Mouse (Mus musculus): ENCODE data around the gene Mfap5.
"Not testable (repeated sequence)": the region's sequence is repeated elsewhere in the genome, so short reads cannot be mapped to it uniquely, and the experiment has no call there.

Gene Mfap5

DNA sequence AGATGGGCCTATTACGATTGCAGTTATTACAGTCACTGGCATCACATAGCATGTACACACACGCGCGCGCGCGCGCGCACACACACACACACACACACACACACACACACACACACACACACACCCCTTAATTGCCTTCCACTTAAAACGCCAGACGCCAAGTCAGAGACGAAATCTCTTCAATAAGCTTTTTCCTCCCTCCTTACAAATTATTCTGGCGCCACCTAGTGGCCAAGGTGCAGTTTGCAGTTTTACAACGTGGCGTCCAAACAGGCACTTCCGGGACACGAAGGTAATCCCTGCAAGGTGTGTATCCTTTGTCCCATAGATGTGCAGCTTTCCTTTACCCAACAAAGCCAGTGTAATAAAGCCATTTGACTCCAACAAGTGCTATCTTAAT, 54.8 kb downstream of the Mfap5 start:
- DNase-seq (ENCODE audit: low spot score), result peak; percentile 77

DNA sequence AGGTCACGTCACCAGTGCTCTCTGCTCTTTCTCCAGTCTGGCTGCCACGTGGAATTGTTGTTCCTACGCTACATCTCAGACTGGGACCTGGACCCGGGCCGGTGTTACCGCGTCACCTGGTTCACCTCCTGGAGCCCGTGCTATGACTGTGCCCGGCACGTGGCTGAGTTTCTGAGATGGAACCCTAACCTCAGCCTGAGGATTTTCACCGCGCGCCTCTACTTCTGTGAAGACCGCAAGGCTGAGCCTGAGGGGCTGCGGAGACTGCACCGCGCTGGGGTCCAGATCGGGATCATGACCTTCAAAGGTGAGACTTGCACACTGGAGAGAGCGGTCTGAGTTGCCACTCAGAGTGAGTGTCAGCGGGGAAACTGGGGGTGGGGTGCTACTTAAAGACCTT, 55.4 kb downstream of the Mfap5 start:
- no peak for DNase-seq (ENCODE audit: low spot score)

DNA sequence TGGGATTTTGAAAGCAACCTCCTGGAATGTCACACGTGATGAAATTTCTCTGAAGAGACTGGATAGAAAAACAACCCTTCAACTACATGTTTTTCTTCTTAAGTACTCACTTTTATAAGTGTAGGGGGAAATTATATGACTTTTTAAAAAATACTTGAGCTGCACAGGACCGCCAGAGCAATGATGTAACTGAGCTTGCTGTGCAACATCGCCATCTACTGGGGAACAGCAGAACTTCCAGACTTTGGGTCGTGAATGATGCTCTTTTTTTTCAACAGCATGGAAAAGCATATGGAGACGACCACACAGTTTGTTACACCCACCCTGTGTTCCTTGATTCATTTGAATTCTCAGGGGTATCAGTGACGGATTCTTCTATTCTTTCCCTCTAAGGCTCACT, 56.8 kb downstream of the Mfap5 start:
- peak; percentile 47 for DNase-seq (ENCODE audit: low spot score)

DNA sequence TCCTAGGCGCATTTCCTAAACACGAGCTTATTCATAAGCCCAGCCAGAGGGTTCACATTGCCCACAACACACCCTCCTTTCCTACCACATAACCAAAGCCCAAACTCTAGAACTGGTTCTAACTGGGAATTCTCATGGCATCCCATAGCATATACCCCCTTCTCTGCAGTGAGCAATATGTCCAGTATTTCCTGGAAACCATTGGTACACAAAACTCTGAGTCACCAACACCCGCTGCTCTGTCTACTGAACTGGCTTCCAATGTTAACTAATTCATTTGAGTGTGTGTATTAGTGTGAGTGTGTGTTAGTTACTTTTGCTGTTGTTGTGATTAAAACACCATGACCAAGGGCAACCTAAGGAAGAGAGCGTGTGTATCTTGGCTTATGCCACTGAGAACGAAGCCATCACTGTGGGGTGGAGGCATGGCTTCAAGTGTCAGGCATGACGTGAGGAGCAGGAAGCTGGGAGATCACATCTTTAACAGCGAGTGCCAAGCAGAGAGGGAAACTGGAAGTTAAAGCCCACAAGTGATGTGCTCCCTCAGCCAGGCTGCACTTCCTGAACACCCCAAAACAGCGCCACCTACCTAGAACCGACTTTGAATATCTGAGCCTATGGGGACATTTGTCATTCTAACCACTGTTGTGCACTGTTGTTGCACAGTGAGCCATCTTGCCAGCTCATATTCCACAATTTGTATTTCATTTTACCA, 59.6 kb downstream of the Mfap5 start:
- DNase-seq (ENCODE audit: low spot score), result no peak

DNA sequence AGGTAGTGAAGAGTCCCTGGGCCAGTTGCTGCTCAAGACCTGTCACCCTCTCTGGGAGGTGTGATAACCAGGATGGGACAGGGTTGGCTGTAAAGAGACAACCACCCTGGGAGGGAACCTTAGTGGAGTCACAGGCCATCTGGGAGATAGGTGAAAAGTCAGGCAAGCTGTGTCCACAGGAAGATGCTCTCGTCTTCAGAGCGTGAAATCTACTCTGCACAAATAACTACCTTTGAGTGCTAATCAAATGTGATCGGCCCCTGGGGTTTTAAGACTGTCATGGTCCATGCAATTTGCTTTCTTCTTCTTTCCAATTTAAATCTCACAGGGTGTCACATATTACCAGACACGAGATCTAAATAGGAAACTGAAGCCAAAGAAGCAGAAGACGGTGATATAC, 63.5 kb downstream of the Mfap5 start:
- DNase-seq (ENCODE audit: low spot score), result no peak

DNA sequence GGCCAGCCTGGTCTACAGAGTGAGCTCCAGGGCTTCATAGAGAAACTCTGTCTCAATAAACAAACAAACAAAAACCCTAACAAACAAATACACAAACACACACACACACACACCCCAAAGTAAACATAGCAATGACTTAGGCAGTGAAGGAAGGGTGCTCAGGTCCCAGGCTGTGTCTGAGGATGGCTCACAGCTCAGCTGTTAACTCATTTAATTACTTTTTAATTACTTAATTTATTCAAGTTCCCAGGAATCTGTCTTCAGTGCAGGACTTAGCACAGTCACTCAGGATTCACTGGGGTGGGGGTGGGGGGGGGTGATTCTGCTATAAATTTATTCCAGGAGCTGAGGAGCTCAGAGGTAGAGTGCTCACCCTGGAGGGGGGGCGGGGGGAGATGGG, 64.1 kb downstream of the Mfap5 start:
- no peak for DNase-seq (ENCODE audit: low spot score)

DNA sequence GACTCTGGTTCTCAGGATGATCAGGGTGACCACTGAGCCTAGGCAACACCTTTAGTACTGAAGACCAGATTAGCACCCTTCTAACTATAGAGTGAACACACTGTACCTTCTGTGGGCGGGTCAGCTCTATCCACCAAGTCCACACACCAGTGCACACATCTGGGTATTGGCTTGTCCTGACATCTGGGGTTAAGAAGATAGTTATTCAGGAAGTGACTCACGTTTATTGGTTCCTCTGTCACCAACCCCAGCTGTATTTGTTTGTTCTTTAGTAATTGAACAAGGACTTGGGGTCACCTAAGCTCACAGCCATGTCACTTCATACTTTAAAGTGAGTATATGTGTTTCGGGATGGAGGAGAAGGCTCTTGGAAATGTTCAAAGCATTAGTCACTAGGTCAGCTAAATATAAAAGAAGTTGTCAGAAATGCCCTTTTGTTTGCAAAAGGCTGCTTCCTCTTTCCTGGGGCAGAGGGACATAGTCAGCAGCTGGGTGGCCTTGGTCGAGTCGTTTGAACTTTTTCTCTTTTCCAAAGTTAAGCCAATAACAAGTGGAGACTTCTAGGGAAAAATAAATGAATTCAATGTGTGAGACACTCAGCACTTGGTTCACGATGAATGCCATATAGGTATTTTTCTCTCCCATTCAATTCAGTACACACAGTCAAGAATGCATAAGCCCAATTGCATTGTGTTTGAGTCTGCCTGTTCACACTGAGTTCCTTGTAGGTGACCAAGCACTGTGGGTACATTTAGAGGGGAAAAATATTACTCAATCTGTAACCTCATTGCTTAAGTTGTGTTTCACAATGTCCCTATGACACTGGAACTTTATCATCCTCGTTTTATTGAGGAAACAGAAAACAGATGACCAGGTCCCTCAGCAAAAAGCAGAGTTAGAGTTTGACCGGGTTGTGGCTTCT, 65.3 kb downstream of the Mfap5 start:
- DNase-seq (ENCODE audit: low spot score), result no peak

DNA sequence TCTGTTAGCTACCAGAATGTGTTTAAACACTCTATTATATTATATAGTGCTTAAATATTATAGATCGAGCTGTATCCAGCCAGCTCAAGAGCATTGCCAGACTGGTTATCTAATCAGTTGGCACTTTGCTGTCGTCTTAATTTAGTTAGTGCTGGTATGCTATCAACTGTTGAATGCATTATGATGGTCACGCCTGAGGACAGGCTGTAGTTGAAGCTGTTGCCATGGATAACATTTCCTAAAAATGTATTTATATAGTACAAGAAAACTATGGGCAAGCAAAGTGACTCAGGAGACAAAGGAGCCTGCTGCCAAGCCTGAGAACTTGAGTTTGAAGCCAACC, 65.9 kb downstream of the Mfap5 start:
- DNase-seq (ENCODE audit: low spot score), result no peak

DNA sequence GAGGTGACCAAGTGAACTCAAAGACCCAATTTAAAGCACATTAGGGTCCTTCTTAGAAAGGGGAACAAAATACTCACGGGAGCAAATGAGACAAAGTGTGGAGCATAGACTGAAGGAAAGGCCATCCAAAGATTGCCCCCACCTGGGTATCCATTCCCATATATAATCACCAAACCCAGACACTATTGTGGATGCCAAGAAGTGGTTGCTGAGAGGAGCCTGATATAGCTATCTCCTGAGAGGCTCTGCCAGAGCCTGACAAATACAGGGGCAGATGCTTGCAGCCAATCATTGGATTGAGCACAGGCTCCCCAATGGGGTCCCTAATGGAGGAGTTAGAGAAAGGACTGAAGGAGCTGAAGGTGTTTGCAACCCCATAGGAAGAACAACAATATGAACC, 69.4 kb downstream of the Mfap5 start:
- not testable (repeated sequence) for DNase-seq (ENCODE audit: low spot score)

DNA sequence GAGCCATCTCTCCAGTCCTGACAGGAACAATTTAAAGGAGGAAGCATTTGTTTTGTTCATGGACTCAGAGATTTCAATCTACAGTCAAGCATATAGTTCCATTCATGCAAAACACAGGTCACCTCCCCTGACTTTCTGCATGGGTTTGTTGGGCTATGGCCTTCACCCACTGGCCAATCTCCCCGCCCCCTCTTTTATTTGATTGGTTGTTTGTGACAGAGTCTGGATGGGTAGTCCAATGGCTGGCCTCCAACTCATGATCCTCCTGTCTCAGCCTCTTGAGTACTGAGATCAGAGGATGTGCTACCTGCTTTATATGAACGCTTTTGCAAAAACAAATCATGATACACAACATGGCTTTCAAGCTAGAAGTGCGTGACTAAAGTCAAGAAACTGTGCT, 71.4 kb downstream of the Mfap5 start:
- no peak for DNase-seq (ENCODE audit: low spot score)

Measured in urinary bladder, postnatal 25 days (tissue).